Mouse (Mus musculus) spleen, adult 2 months (tissue): ENCODE results near the gene Pcnx. TPM values are rescaled to one million over a fixed set of nuclear protein-coding genes. Genes with fewer than 3 reads are reported as not detected.
A peak's percentile ranks its signal among the peaks of the same experiment; 100 is the strongest.

Source experiments
- DNase-seq, 2 experiments: peaks; one replicate each; pipeline versions ENCODE4 v3.0.0 to v3.0.0-alpha.2; 2012 to 2021; ENCODE audit warnings: low spot score in 2 of 2, low read depth in 1 of 2
- H3K27ac ChIP-seq: fragments of 200-500 bp; 2 replicates; pipeline ENCODE4 v1.5.1; 2012; ENCODE audit warnings: low read length, inconsistent platforms; ENCODE audit not compliant: insufficient read depth
- H3K27me3 ChIP-seq: fragments of 200-500 bp; 2 replicates; pipeline ENCODE4 v1.6.1; 2012; ENCODE audit warnings: mild to moderate bottlenecking, moderate library complexity, low read length, inconsistent platforms; ENCODE audit not compliant: control insufficient read depth, insufficient read depth
- H3K36me3 ChIP-seq: fragments of 200-500 bp; 2 replicates; pipeline ENCODE4 v1.6.1; 2012; ENCODE audit warnings: mild to moderate bottlenecking, low read length, inconsistent platforms; ENCODE audit not compliant: control insufficient read depth, insufficient read depth
- H3K4me1 ChIP-seq: fragments of 200-500 bp; 2 replicates; pipeline ENCODE4 v1.6.1; 2011; ENCODE audit warnings: inconsistent platforms; ENCODE audit not compliant: control insufficient read depth, insufficient read depth, insufficient read length
- H3K4me3 ChIP-seq: fragments of 200-500 bp; 2 replicates; pipeline ENCODE4 v1.5.1; 2011; ENCODE audit warnings: mild to moderate bottlenecking, inconsistent platforms; ENCODE audit not compliant: insufficient read depth, insufficient read length; ENCODE audit errors: extremely low read depth
- CTCF ChIP-seq: fragments of 200-500 bp; IDR thresholded peaks from 2 replicates; pipeline ENCODE4 v1.5.1; 2011; ENCODE audit warnings: mild to moderate bottlenecking, inconsistent platforms; ENCODE audit not compliant: insufficient read depth, insufficient read length, insufficient replicate concordance; ENCODE audit errors: extremely low read depth
- POLR2A ChIP-seq: fragments of 200-500 bp; IDR thresholded peaks from 2 replicates; pipeline ENCODE4 v1.6.1; 2011; ENCODE audit warnings: low read depth, low read length, inconsistent platforms
- WGBS: fragments of 180-500 bp; shearing (Covaris S2); methylation state at CpG from one replicate; pipeline ENCODE4 v1.1.7; 2018; 5-methylcytosine and 5-hydroxymethylcytosine counted together
- polyA plus RNA-seq: library from polyadenylated mRNA; depleted of rRNA; stranded (reverse); fragments of >200 nt; gene quantifications from 2 replicates; pipeline ENCODE4 v1.2.3, GENCODE M21; 2012

The Pcnx gene
- polyA plus RNA-seq, 1 experiment = 8.4 TPM

- DNase-seq = no peak
- no peak overlapping the region for H3K27ac ChIP-seq
- WGBS = 87% methylated on average over 5 of the region's 5 CpGs
These were observed 67.3 kb downstream of the Pcnx start for GRCm38 (mm10) chr12:81927163-81927562.

GRCm38 (mm10) chr12:81927643-81928381, 68.0 kb downstream of the Pcnx start:
- Histone ChIP-seq H3K27me3 (no peaks in the 10 kb centered on the region), H3K36me3 (no peaks in the 10 kb centered on the region), H3K4me3 (no peak overlapping the region), H3K27ac (peak overlapping the region; percentile 18; the same call in 1 of the 2 replicates), H3K4me1 (no peaks in the 10 kb centered on the region; the same call in 1 of the 2 replicates)
- TF ChIP-seq POLR2A (no peak), CTCF (no peak)
- DNase-seq = no peak
- 58% methylated on average over 19 of the region's 19 CpGs for WGBS

More at GRCm38 (mm10) chr12:81927163-81927562, 67.3 kb downstream of the Pcnx start:
- Histone ChIP-seq H3K4me3 (no peak overlapping the region), H3K36me3 (no peaks in the 10 kb centered on the region), H3K4me1 (no peaks in the 10 kb centered on the region; the same call in 1 of the 2 replicates), H3K27me3 (no peaks in the 10 kb centered on the region)
- TF ChIP-seq POLR2A (no peak), CTCF (no peak)

GRCm38 (mm10) chr12:81928382-81928770, 68.6 kb downstream of the Pcnx start:
- Histone ChIP-seq H3K36me3 (peaks cover 1% of the 10 kb centered on the region), H3K27ac (peak overlapping the region; percentile 18; the same call in 1 of the 2 replicates), H3K4me1 (no peaks in the 10 kb centered on the region; the same call in 1 of the 2 replicates), H3K4me3 (no peak overlapping the region), H3K27me3 (no peaks in the 10 kb centered on the region)
- DNase-seq = no peak
- TF ChIP-seq CTCF (no peak), POLR2A (no peak)
- 82% methylated on average over 6 of the region's 6 CpGs for WGBS

- Histone ChIP-seq H3K27ac (no peak overlapping the region), H3K4me3 (no peak overlapping the region), H3K36me3 (peaks cover 5% of the 10 kb centered on the region), H3K27me3 (no peaks in the 10 kb centered on the region), H3K4me1 (no peaks in the 10 kb centered on the region; the same call in 1 of the 2 replicates)
- no peak for DNase-seq
- no peak for TF ChIP-seq POLR2A
- no peak for TF ChIP-seq CTCF
- 94% methylated on average over 13 of the region's 13 CpGs for WGBS
These were observed 72.2 kb downstream of the Pcnx start for GRCm38 (mm10) chr12:81932015-81932414.

GRCm38 (mm10) chr12:81933430-81933829, 73.6 kb downstream of the Pcnx start:
- DNase-seq = no peak
- Histone ChIP-seq H3K36me3 (peaks cover 5% of the 10 kb centered on the region), H3K27me3 (no peaks in the 10 kb centered on the region), H3K4me1 (no peaks in the 10 kb centered on the region), H3K27ac (no peak overlapping the region), H3K4me3 (no peak overlapping the region)
- 76% methylated on average over 5 of the region's 5 CpGs for WGBS
- TF ChIP-seq POLR2A = no peak
- no peak for TF ChIP-seq CTCF

GRCm38 (mm10) chr12:81934510-81934909, 74.7 kb downstream of the Pcnx start:
- 63% methylated on average over 5 of the region's 5 CpGs for WGBS
- Histone ChIP-seq H3K27ac (no peak overlapping the region), H3K4me1 (no peaks in the 10 kb centered on the region), H3K4me3 (no peak overlapping the region), H3K27me3 (no peaks in the 10 kb centered on the region), H3K36me3 (peaks cover 5% of the 10 kb centered on the region)
- no peak for DNase-seq
- TF ChIP-seq POLR2A (no peak), CTCF (no peak)

GRCm38 (mm10) chr12:81936066-81936465, 76.2 kb downstream of the Pcnx start:
- TF ChIP-seq POLR2A (no peak), CTCF (no peak)
- DNase-seq = no peak
- Histone ChIP-seq H3K27me3 (no peaks in the 10 kb centered on the region), H3K4me3 (no peak overlapping the region), H3K4me1 (no peaks in the 10 kb centered on the region), H3K36me3 (peaks cover 5% of the 10 kb centered on the region), H3K27ac (no peak overlapping the region)
- WGBS = 83% methylated on average over 4 of the region's 4 CpGs

GRCm38 (mm10) chr12:81941191-81941590, 81.4 kb downstream of the Pcnx start:
- no peak for DNase-seq
- 95% methylated on average over 9 of the region's 9 CpGs for WGBS
- Histone ChIP-seq H3K4me1 (no peaks in the 10 kb centered on the region), H3K4me3 (no peak overlapping the region), H3K27me3 (no peaks in the 10 kb centered on the region), H3K27ac (no peak overlapping the region), H3K36me3 (no peaks in the 10 kb centered on the region)
- TF ChIP-seq CTCF (no peak), POLR2A (no peak)
